Mouse (Mus musculus) spleen, adult 2 months (tissue): ENCODE results near the gene Pign.

Experiments used
- CTCF ChIP-seq: fragments of 200-500 bp; IDR thresholded peaks from 2 replicates; pipeline ENCODE4 v1.5.1; 2011; ENCODE audit warnings: mild to moderate bottlenecking, inconsistent platforms; ENCODE audit not compliant: insufficient read depth, insufficient read length, insufficient replicate concordance; ENCODE audit errors: extremely low read depth
- POLR2A ChIP-seq: fragments of 200-500 bp; IDR thresholded peaks from 2 replicates; pipeline ENCODE4 v1.6.1; 2011; ENCODE audit warnings: low read depth, low read length, inconsistent platforms

GRCm38 (mm10) chr1:105709415-105709814, 45.9 kb upstream of the Pign start:
- TF ChIP-seq CTCF (no peak), POLR2A (no peak)
